Mouse (Mus musculus) kidney, postnatal 0 days (tissue): ENCODE measurements at regions not wholly inside any gene's neighbourhood (a gene's known extent, or its start where the extent isn't known, plus 50 kb on each side); places are given as distances from the start of the nearest gene placed in this dataset.

Experiments
- ATAC-seq: fragments of 200-750 bp; cut with Nextera tagmentation; replicated peaks from 2 replicates; pipeline ENCODE4 v1.8.0; 2017; ENCODE audit warnings: low read depth, moderate number of reproducible peaks, moderate TSS enrichment, moderate library complexity; ENCODE audit not compliant: low FRiP score
- DNase-seq: peaks from one replicate; pipeline ENCODE4 v3.0.0-alpha.2; 2016; ENCODE audit warnings: low spot score
- H3K27ac ChIP-seq: fragments of 300-500 bp; sonication (generic); 2 replicates; pipeline ENCODE4 v1.5.1; 2014; ENCODE audit warnings: mild to moderate bottlenecking
- H3K27me3 ChIP-seq: fragments of 300-500 bp; sonication (generic); 2 replicates; pipeline ENCODE4 v1.6.1; 2014; ENCODE audit warnings: low read length, mixed read lengths; ENCODE audit not compliant: insufficient read depth
- H3K36me3 ChIP-seq: fragments of 300-500 bp; sonication (generic); 2 replicates; pipeline ENCODE4 v1.6.1; 2014; ENCODE audit warnings: low read length, mixed read lengths; ENCODE audit not compliant: insufficient read depth
- H3K4me1 ChIP-seq: fragments of 300-500 bp; sonication (generic); replicated peaks from 2 replicates; pipeline ENCODE4 v1.6.1; 2014; ENCODE audit warnings: antibody characterized with exemption, low read length, mixed read lengths; ENCODE audit not compliant: insufficient read depth
- H3K4me2 ChIP-seq: fragments of 300-500 bp; sonication (generic); 2 replicates; pipeline ENCODE4 v1.6.1; 2014; ENCODE audit warnings: mild to moderate bottlenecking, low read length, moderate library complexity, mixed read lengths
- H3K4me3 ChIP-seq: fragments of 300-500 bp; sonication (generic); replicated peaks from 2 replicates; pipeline ENCODE4 v1.5.1; 2014; ENCODE audit warnings: low read depth, low read length
- H3K9ac ChIP-seq: fragments of 300-500 bp; sonication (generic); 2 replicates; pipeline ENCODE4 v1.6.1; 2014; ENCODE audit warnings: low read depth, low read length
- H3K9me3 ChIP-seq: fragments of 300-500 bp; sonication (generic); replicated peaks from 2 replicates; pipeline ENCODE4 v1.6.1; 2016; ENCODE audit warnings: low read length, inconsistent platforms, mixed read lengths
- CTCF ChIP-seq: IDR thresholded peaks from 2 replicates; pipeline ENCODE4 v1.5.1; 2016; ENCODE audit warnings: antibody characterized with exemption, low read depth, mild to moderate bottlenecking, moderate library complexity
- WGBS: fragments of 180-500 bp; shearing (Covaris S2); extraction: QIAGEN DNeasy Blood & Tissue Kit; methylation state at CpG from one replicate; pipeline ENCODE4 v1.1.7; 2014; 5-methylcytosine and 5-hydroxymethylcytosine counted together

DNA sequence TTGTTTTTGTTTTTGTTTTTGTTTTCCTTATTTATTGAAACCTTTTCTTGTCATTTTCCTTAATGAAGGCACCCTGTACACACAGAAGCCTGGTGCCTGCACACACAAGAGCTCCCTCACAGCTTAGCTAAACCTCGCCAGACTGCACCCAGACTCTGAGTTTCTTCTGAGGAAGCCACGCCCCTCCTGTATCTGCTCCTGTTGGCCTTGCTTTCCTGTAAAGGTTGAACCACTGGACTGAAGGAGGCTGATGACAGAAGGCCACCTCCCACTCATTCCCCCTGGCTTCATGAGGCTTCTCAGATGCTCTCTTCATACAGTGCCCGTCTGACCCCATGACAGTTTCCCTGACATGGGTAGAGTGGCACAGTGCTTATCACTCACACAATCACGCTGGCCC is 97.2 kb upstream of the Slc34a2 start:
- DNase-seq, result peak; percentile 21
- Histone ChIP-seq H3K4me3 (no peak overlapping the region), H3K27me3 (no peaks in the 10 kb centered on the region), H3K27ac (no peak overlapping the region), H3K4me1 (no peaks in the 10 kb centered on the region), H3K4me2 (no peak overlapping the region), H3K9me3 (no peaks in the 10 kb centered on the region), H3K9ac (no peak overlapping the region), H3K36me3 (no peaks in the 10 kb centered on the region)
- no peak for ATAC-seq
- no peak for TF ChIP-seq CTCF
- 51% methylated on average over 4 of the region's 4 CpGs for WGBS

DNA sequence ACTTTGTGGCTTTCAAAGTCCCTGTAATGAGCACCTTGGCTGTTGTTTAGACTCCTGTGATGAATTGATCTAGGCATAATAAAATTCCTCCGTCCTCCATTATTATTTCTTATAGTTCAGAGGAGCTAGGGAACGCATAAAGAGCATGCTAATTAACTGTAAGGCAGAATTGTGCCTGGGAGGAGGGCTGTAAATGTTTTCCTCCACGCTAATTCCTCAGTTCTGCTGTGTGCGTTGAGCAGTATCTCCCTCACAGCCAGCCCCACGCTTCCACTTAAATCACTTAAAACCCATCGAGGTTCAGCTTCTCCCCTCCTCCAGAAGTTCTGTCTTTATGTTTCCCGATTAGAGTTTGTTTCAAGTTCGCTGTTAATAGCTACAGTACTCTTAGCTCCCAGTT is 84.0 kb upstream of the Slc34a2 start:
- H3K9ac ChIP-seq, result no peak overlapping the region
- H3K4me1 ChIP-seq, result no peaks in the 10 kb centered on the region
- WGBS, result 44% methylated on average over 8 of the region's 8 CpGs
- H3K4me3 ChIP-seq, result no peak overlapping the region
- H3K36me3 ChIP-seq, result no peaks in the 10 kb centered on the region
- DNase-seq, result no peak
- H3K4me2 ChIP-seq, result no peak overlapping the region
- no peak for TF ChIP-seq CTCF
- no peak for ATAC-seq
- H3K27ac ChIP-seq, result no peak overlapping the region
- H3K9me3 ChIP-seq, result no peaks in the 10 kb centered on the region
- no peaks in the 10 kb centered on the region for H3K27me3 ChIP-seq

DNA sequence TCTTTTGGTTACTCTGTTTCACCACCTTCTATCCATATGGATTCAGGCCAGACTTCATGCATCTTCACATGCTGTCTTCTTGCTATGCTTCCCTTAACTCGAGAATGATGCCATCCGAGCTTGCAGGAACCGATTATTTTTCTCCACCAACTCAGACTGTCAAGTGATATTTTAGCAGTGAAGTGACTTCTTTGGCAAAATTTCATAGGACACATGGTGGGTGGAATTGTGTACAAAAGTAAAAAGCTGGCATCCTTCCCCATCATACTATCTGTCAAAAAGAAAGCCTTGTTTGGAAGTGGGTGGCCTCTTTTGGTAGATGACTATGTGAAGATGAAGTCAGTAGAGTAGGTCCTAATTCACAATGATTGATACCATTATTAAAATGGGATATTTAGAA is 83.2 kb upstream of the Slc34a2 start:
- WGBS, result 86% methylated on average over 3 of the region's 3 CpGs
- no peak for TF ChIP-seq CTCF
- H3K4me2 ChIP-seq, result no peak overlapping the region

DNA sequence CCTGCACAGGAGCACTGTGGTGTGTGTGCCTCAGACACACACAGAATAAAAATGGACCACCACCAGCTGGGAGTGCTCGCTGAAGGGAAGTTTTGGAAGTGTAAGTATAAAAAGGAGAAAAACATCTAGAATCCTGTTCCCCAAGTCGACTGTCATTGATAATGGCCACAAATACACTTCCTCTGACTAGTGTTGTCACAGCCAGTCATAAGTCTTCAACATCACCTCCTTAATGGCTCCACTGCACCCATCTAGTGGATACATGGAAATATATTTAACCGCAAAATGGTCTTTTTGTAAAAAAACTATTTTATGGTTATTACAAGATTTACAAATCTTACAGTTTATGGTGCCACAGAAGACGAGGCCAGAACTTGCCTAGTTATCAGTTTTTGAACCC is 73.7 kb upstream of the Slc34a2 start:
- Histone ChIP-seq H3K27me3 (no peaks in the 10 kb centered on the region), H3K9ac (no peak overlapping the region), H3K27ac (no peak overlapping the region), H3K36me3 (no peaks in the 10 kb centered on the region), H3K9me3 (no peaks in the 10 kb centered on the region), H3K4me2 (no peak overlapping the region), H3K4me1 (no peaks in the 10 kb centered on the region), H3K4me3 (no peak overlapping the region)
- DNase-seq, result no peak
- ATAC-seq, result no peak
- 64% methylated on average over 4 of the region's 4 CpGs for WGBS
- no peak for TF ChIP-seq CTCF

More for the DNA sequence above, 83.2 kb upstream of the Slc34a2 start:
- H3K27ac ChIP-seq, result no peak overlapping the region
- DNase-seq (no peak), ATAC-seq (no peak)
- no peak overlapping the region for H3K9ac ChIP-seq
- H3K4me3 ChIP-seq, result no peak overlapping the region
- H3K36me3 ChIP-seq, result no peaks in the 10 kb centered on the region
- no peaks in the 10 kb centered on the region for H3K27me3 ChIP-seq
- no peaks in the 10 kb centered on the region for H3K9me3 ChIP-seq
- no peaks in the 10 kb centered on the region for H3K4me1 ChIP-seq

DNA sequence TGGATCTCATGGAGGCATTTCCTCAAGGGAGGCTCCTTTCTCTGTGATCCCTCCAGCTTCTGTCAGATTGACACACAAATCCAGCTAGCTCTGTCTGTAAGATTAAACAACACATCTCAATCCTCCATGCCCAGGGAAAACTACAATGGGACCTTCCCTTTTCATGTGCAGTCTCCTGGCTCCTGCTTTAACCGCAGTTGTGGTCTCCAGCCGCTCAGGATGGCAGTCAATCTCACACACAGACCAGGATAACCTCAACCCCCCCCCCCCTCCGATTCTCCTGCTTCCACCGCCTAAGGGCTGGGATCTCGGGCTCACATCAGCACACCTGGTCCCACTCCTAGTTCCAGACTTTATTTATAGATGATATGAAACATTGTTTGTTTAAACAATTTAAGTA is 66.1 kb upstream of the Slc34a2 start:
- no peaks in the 10 kb centered on the region for H3K27me3 ChIP-seq
- TF ChIP-seq CTCF, result no peak
- no peak for DNase-seq
- WGBS, result 59% methylated on average over 5 of the region's 5 CpGs
- no peaks in the 10 kb centered on the region for H3K4me1 ChIP-seq
- no peak overlapping the region for H3K27ac ChIP-seq
- H3K4me3 ChIP-seq, result no peak overlapping the region
- ATAC-seq, result no peak
- no peaks in the 10 kb centered on the region for H3K9me3 ChIP-seq
- H3K4me2 ChIP-seq, result no peak overlapping the region
- no peak overlapping the region for H3K9ac ChIP-seq
- no peaks in the 10 kb centered on the region for H3K36me3 ChIP-seq

DNA sequence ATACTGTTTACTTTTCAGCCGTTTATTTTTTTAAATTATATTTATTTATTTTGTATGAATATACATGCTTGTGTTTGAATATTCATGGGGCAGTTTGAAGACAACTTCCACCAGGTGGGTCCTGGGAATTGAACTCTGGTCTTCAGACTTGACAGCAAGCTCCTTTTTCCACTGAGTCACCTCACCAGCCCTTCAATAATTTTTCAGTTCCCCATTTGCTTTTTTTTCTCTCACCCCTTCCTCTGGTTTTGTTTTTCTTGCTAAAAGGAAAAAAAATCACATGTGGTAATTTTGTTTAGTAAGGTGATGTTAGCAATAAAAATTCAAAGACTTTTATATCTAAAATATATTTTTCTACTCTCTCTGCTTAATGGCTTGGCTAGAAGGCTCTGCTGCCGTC is 64.9 kb upstream of the Slc34a2 start:
- Histone ChIP-seq H3K9ac (no peak overlapping the region), H3K36me3 (no peaks in the 10 kb centered on the region), H3K4me3 (no peak overlapping the region), H3K27ac (no peak overlapping the region), H3K9me3 (no peaks in the 10 kb centered on the region), H3K27me3 (no peaks in the 10 kb centered on the region), H3K4me2 (no peak overlapping the region), H3K4me1 (no peaks in the 10 kb centered on the region)
- 72% methylated on average over 2 of the region's 2 CpGs for WGBS
- TF ChIP-seq CTCF, result no peak
- ATAC-seq (no peak), DNase-seq (no peak)

DNA sequence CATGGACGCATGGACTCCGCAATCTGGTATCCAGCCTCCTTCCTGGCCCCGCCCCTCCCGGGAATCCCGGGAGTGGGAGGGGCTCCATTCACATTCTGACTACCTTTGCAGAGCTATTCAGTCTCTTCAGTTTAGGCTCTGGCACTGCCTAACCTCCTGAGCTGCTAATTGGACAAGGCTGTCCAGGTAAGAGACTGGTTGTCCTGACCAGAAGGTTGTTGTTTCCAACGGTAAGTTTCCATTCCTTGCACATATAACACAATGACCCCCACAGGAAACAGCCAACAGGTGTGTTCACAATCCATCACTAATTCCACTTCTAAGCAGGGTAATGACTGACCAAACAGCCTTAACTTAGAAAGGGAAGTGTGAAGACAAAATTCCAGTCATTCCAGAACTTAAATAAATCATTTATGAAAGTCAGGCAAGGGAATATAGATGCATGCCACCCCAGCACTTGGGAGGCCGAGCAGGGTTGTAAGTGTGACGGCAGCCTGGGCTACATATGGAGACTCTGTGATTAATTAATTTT is 62.3 kb upstream of the Slc34a2 start:
- Histone ChIP-seq H3K4me1 (no peaks in the 10 kb centered on the region), H3K4me2 (no peak overlapping the region), H3K9me3 (no peaks in the 10 kb centered on the region), H3K4me3 (no peak overlapping the region), H3K27me3 (no peaks in the 10 kb centered on the region), H3K9ac (no peak overlapping the region), H3K27ac (0 out of 2 replicates have a peak overlapping the region, but pooled peaks have one; percentile 44), H3K36me3 (no peaks in the 10 kb centered on the region)
- peak; percentile 91 for ATAC-seq
- WGBS, result 46% methylated on average over 8 of the region's 8 CpGs
- DNase-seq, result peak; percentile 67
- no peak for TF ChIP-seq CTCF
